Mouse (Mus musculus): ENCODE measurements around the gene Hbq1a. TPM values are rescaled to one million over a fixed set of nuclear protein-coding genes. Genes with fewer than 3 reads are reported as not detected.
A peak's percentile ranks its signal among the peaks of the same experiment; 100 is the strongest.

The Hbq1a gene
- polyA plus RNA-seq, 1 experiment: 1.1 TPM

GRCm38 (mm10) chr11:32316009-32316408 is 16.1 kb downstream of the Hbq1a start:
- Histone ChIP-seq H3K4me1 (ENCODE audit: control insufficient read depth, insufficient read depth, low read length) (no peaks in the 10 kb centered on the region), H3K4me3 (replicated peaks; ENCODE audit: insufficient read depth, low read depth, low read length) (no peak overlapping the region), H3K27ac (ENCODE audit: insufficient read depth, low read length) (no peak overlapping the region), H3K27me3 (ENCODE audit: control insufficient read depth, insufficient read depth, low read length) (no peaks in the 10 kb centered on the region)
- WGBS: 96% methylated on average over 3 of the region's 3 CpGs
- no peak for TF ChIP-seq POLR2A (IDR thresholded peaks at IDR 0.05; ENCODE audit: borderline replicate concordance, insufficient read depth, low read length)
- TF ChIP-seq CTCF (IDR thresholded peaks at IDR 0.05; ENCODE audit: borderline replicate concordance, insufficient read depth, low read depth, low read length): no peak
- DNase-seq: no peak

- Histone ChIP-seq H3K4me1 (ENCODE audit: control insufficient read depth, insufficient read depth, low read length) (no peaks in the 10 kb centered on the region), H3K27me3 (ENCODE audit: control insufficient read depth, insufficient read depth, low read length) (no peaks in the 10 kb centered on the region), H3K4me3 (replicated peaks; ENCODE audit: insufficient read depth, low read depth, low read length) (no peak overlapping the region), H3K27ac (ENCODE audit: insufficient read depth, low read length) (no peak overlapping the region)
- TF ChIP-seq POLR2A (IDR thresholded peaks at IDR 0.05; ENCODE audit: borderline replicate concordance, insufficient read depth, low read length) (no peak), CTCF (IDR thresholded peaks at IDR 0.05; ENCODE audit: borderline replicate concordance, insufficient read depth, low read depth, low read length) (no peak)
- 69% methylated on average over 11 of the region's 11 CpGs for WGBS
- no peak for DNase-seq
Observed at GRCm38 (mm10) chr11:32320507-32321195, 20.8 kb downstream of the Hbq1a start.

GRCm38 (mm10) chr11:32321196-32321565 is 21.3 kb downstream of the Hbq1a start:
- Histone ChIP-seq H3K4me3 (replicated peaks; ENCODE audit: insufficient read depth, low read depth, low read length) (no peak overlapping the region), H3K4me1 (ENCODE audit: control insufficient read depth, insufficient read depth, low read length) (no peaks in the 10 kb centered on the region), H3K27ac (ENCODE audit: insufficient read depth, low read length) (no peak overlapping the region), H3K27me3 (ENCODE audit: control insufficient read depth, insufficient read depth, low read length) (no peaks in the 10 kb centered on the region)
- 43% methylated on average over 8 of the region's 8 CpGs for WGBS
- DNase-seq: peak in 1 of 2 experiments; percentile 36
- TF ChIP-seq POLR2A (IDR thresholded peaks at IDR 0.05; ENCODE audit: borderline replicate concordance, insufficient read depth, low read length) (no peak), CTCF (IDR thresholded peaks at IDR 0.05; ENCODE audit: borderline replicate concordance, insufficient read depth, low read depth, low read length) (peak; percentile 48; the same call in 1 of the 2 replicates)

- no peak overlapping the region for H3K27ac ChIP-seq (ENCODE audit: insufficient read depth, low read length)
- DNase-seq: peak; percentile 76 to 82
- WGBS: 8% methylated on average over 15 of the region's 15 CpGs
- TF ChIP-seq CTCF (IDR thresholded peaks at IDR 0.05; ENCODE audit: borderline replicate concordance, insufficient read depth, low read depth, low read length) (peak; percentile 91), POLR2A (IDR thresholded peaks at IDR 0.05; ENCODE audit: borderline replicate concordance, insufficient read depth, low read length) (no peak)
- H3K27me3 ChIP-seq (ENCODE audit: control insufficient read depth, insufficient read depth, low read length): no peaks in the 10 kb centered on the region
- H3K4me1 ChIP-seq (ENCODE audit: control insufficient read depth, insufficient read depth, low read length): no peaks in the 10 kb centered on the region
- no peak overlapping the region for H3K4me3 ChIP-seq (replicated peaks; ENCODE audit: insufficient read depth, low read depth, low read length)
Observed at GRCm38 (mm10) chr11:32324609-32325008, 24.7 kb downstream of the Hbq1a start.

- no peaks in the 10 kb centered on the region for H3K4me1 ChIP-seq (ENCODE audit: control insufficient read depth, insufficient read depth, low read length)
- H3K27me3 ChIP-seq (ENCODE audit: control insufficient read depth, insufficient read depth, low read length): no peaks in the 10 kb centered on the region
- no peak for TF ChIP-seq CTCF (IDR thresholded peaks at IDR 0.05; ENCODE audit: borderline replicate concordance, insufficient read depth, low read depth, low read length)
- no peak for TF ChIP-seq POLR2A (IDR thresholded peaks at IDR 0.05; ENCODE audit: borderline replicate concordance, insufficient read depth, low read length)
- no peak for DNase-seq
- no peak overlapping the region for H3K4me3 ChIP-seq (replicated peaks; ENCODE audit: insufficient read depth, low read depth, low read length)
- 49% methylated on average over 6 of the region's 6 CpGs for WGBS
- H3K27ac ChIP-seq (ENCODE audit: insufficient read depth, low read length): no peak overlapping the region
Observed at GRCm38 (mm10) chr11:32331075-32331474, 31.2 kb downstream of the Hbq1a start.

- TF ChIP-seq POLR2A (IDR thresholded peaks at IDR 0.05; ENCODE audit: borderline replicate concordance, insufficient read depth, low read length) (no peak), CTCF (IDR thresholded peaks at IDR 0.05; ENCODE audit: borderline replicate concordance, insufficient read depth, low read depth, low read length) (no peak)
- no peaks in the 10 kb centered on the region for H3K4me1 ChIP-seq (ENCODE audit: control insufficient read depth, insufficient read depth, low read length)
- H3K27ac ChIP-seq (ENCODE audit: insufficient read depth, low read length): no peak overlapping the region
- no peaks in the 10 kb centered on the region for H3K27me3 ChIP-seq (ENCODE audit: control insufficient read depth, insufficient read depth, low read length)
- 19% methylated on average over 5 of the region's 5 CpGs for WGBS
- no peak for DNase-seq
- H3K4me3 ChIP-seq (replicated peaks; ENCODE audit: insufficient read depth, low read depth, low read length): no peak overlapping the region
Observed at GRCm38 (mm10) chr11:32331861-32332260, 32.0 kb downstream of the Hbq1a start.

GRCm38 (mm10) chr11:32333235-32333634 is 33.4 kb downstream of the Hbq1a start:
- peak in 1 of 2 experiments; percentile 27 for DNase-seq
- Histone ChIP-seq H3K27me3 (ENCODE audit: control insufficient read depth, insufficient read depth, low read length) (no peaks in the 10 kb centered on the region), H3K4me3 (replicated peaks; ENCODE audit: insufficient read depth, low read depth, low read length) (no peak overlapping the region), H3K27ac (ENCODE audit: insufficient read depth, low read length) (no peak overlapping the region), H3K4me1 (ENCODE audit: control insufficient read depth, insufficient read depth, low read length) (no peaks in the 10 kb centered on the region)
- WGBS: 46% methylated on average over 2 of the region's 2 CpGs
- TF ChIP-seq CTCF (IDR thresholded peaks at IDR 0.05; ENCODE audit: borderline replicate concordance, insufficient read depth, low read depth, low read length) (no peak), POLR2A (IDR thresholded peaks at IDR 0.05; ENCODE audit: borderline replicate concordance, insufficient read depth, low read length) (no peak)

- no peak for DNase-seq
- TF ChIP-seq CTCF (IDR thresholded peaks at IDR 0.05; ENCODE audit: borderline replicate concordance, insufficient read depth, low read depth, low read length): no peak
- TF ChIP-seq POLR2A (IDR thresholded peaks at IDR 0.05; ENCODE audit: borderline replicate concordance, insufficient read depth, low read length): no peak
Observed at GRCm38 (mm10) chr11:32336435-32336907, 36.6 kb downstream of the Hbq1a start.

More at GRCm38 (mm10) chr11:32336435-32336907, 36.6 kb downstream of the Hbq1a start:
- Histone ChIP-seq H3K27me3 (ENCODE audit: control insufficient read depth, insufficient read depth, low read length) (no peaks in the 10 kb centered on the region), H3K27ac (ENCODE audit: insufficient read depth, low read length) (no peak overlapping the region), H3K4me1 (ENCODE audit: control insufficient read depth, insufficient read depth, low read length) (no peaks in the 10 kb centered on the region), H3K4me3 (replicated peaks; ENCODE audit: insufficient read depth, low read depth, low read length) (no peak overlapping the region)
- 82% methylated on average over 6 of the region's 6 CpGs for WGBS

All from cerebellum, adult 2 months (tissue).